Mouse (Mus musculus): ENCODE measurements around the gene Hoxd1. TPM values are rescaled to one million over a fixed set of nuclear protein-coding genes. Genes with fewer than 3 reads are reported as not detected.

Hoxd1 gene
- polyA plus RNA-seq, 1 experiment from 2014 or later = not detected

- no peaks in the 10 kb centered on the region for H3K9me3 ChIP-seq (ENCODE audit: control insufficient read depth, low read length)
- no peak for ATAC-seq (ENCODE audit: low FRiP score, low TSS enrichment)
- no peaks in the 10 kb centered on the region for H3K4me1 ChIP-seq (replicated peaks; ENCODE audit: control insufficient read depth, insufficient read depth)
- no peak overlapping the region for H3K27ac ChIP-seq (replicated peaks)
- H3K27me3 ChIP-seq (ENCODE audit: control insufficient read depth, insufficient read depth, low read length) = peaks cover 27% of the 10 kb centered on the region; the same call in 1 of the 2 replicates
- H3K4me2 ChIP-seq (replicated peaks; ENCODE audit: low read depth) = no peak overlapping the region
- no peak overlapping the region for H3K4me3 ChIP-seq (ENCODE audit: low read depth, low read length)
- no peaks in the 10 kb centered on the region for H3K36me3 ChIP-seq (ENCODE audit: control insufficient read depth, insufficient read depth, low read length)
- TF ChIP-seq EP300 (optimal IDR thresholded peaks at IDR 0.05) (no peak), CTCF (IDR thresholded peaks at IDR 0.05; ENCODE audit: low read depth) (no peak)
- H3K9ac ChIP-seq (ENCODE audit: low read length) = no peak overlapping the region
- 36% methylated on average over 2 of the region's 2 CpGs for WGBS
- DNase-seq (ENCODE audit: low spot score) = no peak
These were observed 42.4 kb upstream of the Hoxd1 start for GRCm38 (mm10) chr2:74720384-74720783.

- no peak overlapping the region for H3K9ac ChIP-seq (ENCODE audit: low read length)
- no peaks in the 10 kb centered on the region for H3K4me1 ChIP-seq (replicated peaks; ENCODE audit: control insufficient read depth, insufficient read depth)
- H3K27ac ChIP-seq (replicated peaks) = no peak overlapping the region
- peaks cover 24% of the 10 kb centered on the region; the same call in 1 of the 2 replicates for H3K27me3 ChIP-seq (ENCODE audit: control insufficient read depth, insufficient read depth, low read length)
- WGBS = 28% methylated on average over 5 of the region's 5 CpGs
- no peak overlapping the region for H3K4me3 ChIP-seq (ENCODE audit: low read depth, low read length)
- no peaks in the 10 kb centered on the region for H3K9me3 ChIP-seq (ENCODE audit: control insufficient read depth, low read length)
- ATAC-seq (ENCODE audit: low FRiP score, low TSS enrichment) (no peak), DNase-seq (ENCODE audit: low spot score) (no peak)
- TF ChIP-seq EP300 (optimal IDR thresholded peaks at IDR 0.05) (no peak), CTCF (IDR thresholded peaks at IDR 0.05; ENCODE audit: low read depth) (no peak)
- no peaks in the 10 kb centered on the region for H3K36me3 ChIP-seq (ENCODE audit: control insufficient read depth, insufficient read depth, low read length)
- no peak overlapping the region for H3K4me2 ChIP-seq (replicated peaks; ENCODE audit: low read depth)
These were observed 41.8 kb upstream of the Hoxd1 start for GRCm38 (mm10) chr2:74720955-74721491.

GRCm38 (mm10) chr2:74721882-74722281 lies 40.9 kb upstream of the Hoxd1 start:
- Histone ChIP-seq H3K27me3 (ENCODE audit: control insufficient read depth, insufficient read depth, low read length) (peaks cover 24% of the 10 kb centered on the region; the same call in 1 of the 2 replicates), H3K9ac (ENCODE audit: low read length) (no peak overlapping the region), H3K36me3 (ENCODE audit: control insufficient read depth, insufficient read depth, low read length) (no peaks in the 10 kb centered on the region), H3K9me3 (ENCODE audit: control insufficient read depth, low read length) (no peaks in the 10 kb centered on the region), H3K4me2 (replicated peaks; ENCODE audit: low read depth) (no peak overlapping the region), H3K4me1 (replicated peaks; ENCODE audit: control insufficient read depth, insufficient read depth) (no peaks in the 10 kb centered on the region), H3K27ac (replicated peaks) (no peak overlapping the region), H3K4me3 (ENCODE audit: low read depth, low read length) (no peak overlapping the region)
- no peak for ATAC-seq (ENCODE audit: low FRiP score, low TSS enrichment)
- no peak for TF ChIP-seq CTCF (IDR thresholded peaks at IDR 0.05; ENCODE audit: low read depth)
- TF ChIP-seq EP300 (optimal IDR thresholded peaks at IDR 0.05) = no peak
- DNase-seq (ENCODE audit: low spot score) = no peak
- 11% methylated on average over 6 of the region's 6 CpGs for WGBS

DNA sequence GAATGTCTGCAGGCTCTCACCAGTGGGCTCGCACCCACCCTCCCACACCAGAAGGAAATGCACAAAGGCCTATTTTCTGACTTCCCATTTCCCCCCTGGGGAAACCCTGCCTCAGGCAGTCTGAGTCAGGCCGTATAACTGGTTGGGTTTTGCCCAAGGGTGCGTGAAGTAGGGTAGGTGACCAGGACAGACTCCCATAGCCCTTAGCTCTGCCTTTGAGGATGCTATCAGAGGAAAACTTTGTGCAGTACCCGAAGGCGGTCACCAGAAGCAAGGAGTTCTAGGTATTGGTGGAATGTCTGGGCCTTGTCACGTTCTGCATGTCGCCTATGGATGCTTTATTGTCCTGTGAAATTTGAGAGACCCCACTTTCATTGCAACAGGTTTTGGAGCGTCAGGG lies 39.8 kb upstream of the Hoxd1 start:
- H3K27ac ChIP-seq (replicated peaks) = no peak overlapping the region
- WGBS = 29% methylated on average over 8 of the region's 8 CpGs
- DNase-seq (ENCODE audit: low spot score) = no peak
- peaks cover 24% of the 10 kb centered on the region; the same call in 1 of the 2 replicates for H3K27me3 ChIP-seq (ENCODE audit: control insufficient read depth, insufficient read depth, low read length)
- no peak for ATAC-seq (ENCODE audit: low FRiP score, low TSS enrichment)
- no peaks in the 10 kb centered on the region for H3K36me3 ChIP-seq (ENCODE audit: control insufficient read depth, insufficient read depth, low read length)
- H3K9me3 ChIP-seq (ENCODE audit: control insufficient read depth, low read length) = no peaks in the 10 kb centered on the region
- TF ChIP-seq CTCF (IDR thresholded peaks at IDR 0.05; ENCODE audit: low read depth) (no peak), EP300 (optimal IDR thresholded peaks at IDR 0.05) (no peak)
- no peak overlapping the region for H3K9ac ChIP-seq (ENCODE audit: low read length)
- no peaks in the 10 kb centered on the region for H3K4me1 ChIP-seq (replicated peaks; ENCODE audit: control insufficient read depth, insufficient read depth)
- no peak overlapping the region for H3K4me3 ChIP-seq (ENCODE audit: low read depth, low read length)
- H3K4me2 ChIP-seq (replicated peaks; ENCODE audit: low read depth) = no peak overlapping the region

GRCm38 (mm10) chr2:74724244-74725015 lies 38.4 kb upstream of the Hoxd1 start:
- Histone ChIP-seq H3K36me3 (ENCODE audit: control insufficient read depth, insufficient read depth, low read length) (no peaks in the 10 kb centered on the region), H3K4me1 (replicated peaks; ENCODE audit: control insufficient read depth, insufficient read depth) (no peaks in the 10 kb centered on the region), H3K4me2 (replicated peaks; ENCODE audit: low read depth) (no peak overlapping the region), H3K4me3 (ENCODE audit: low read depth, low read length) (no peak overlapping the region), H3K9ac (ENCODE audit: low read length) (no peak overlapping the region), H3K27ac (replicated peaks) (no peak overlapping the region), H3K27me3 (ENCODE audit: control insufficient read depth, insufficient read depth, low read length) (peaks cover 24% of the 10 kb centered on the region; the same call in 1 of the 2 replicates), H3K9me3 (ENCODE audit: control insufficient read depth, low read length) (no peaks in the 10 kb centered on the region)
- WGBS = 51% methylated on average over 7 of the region's 7 CpGs
- DNase-seq (ENCODE audit: low spot score) (no peak), ATAC-seq (ENCODE audit: low FRiP score, low TSS enrichment) (no peak)
- TF ChIP-seq EP300 (optimal IDR thresholded peaks at IDR 0.05) (no peak), CTCF (IDR thresholded peaks at IDR 0.05; ENCODE audit: low read depth) (no peak)

DNA sequence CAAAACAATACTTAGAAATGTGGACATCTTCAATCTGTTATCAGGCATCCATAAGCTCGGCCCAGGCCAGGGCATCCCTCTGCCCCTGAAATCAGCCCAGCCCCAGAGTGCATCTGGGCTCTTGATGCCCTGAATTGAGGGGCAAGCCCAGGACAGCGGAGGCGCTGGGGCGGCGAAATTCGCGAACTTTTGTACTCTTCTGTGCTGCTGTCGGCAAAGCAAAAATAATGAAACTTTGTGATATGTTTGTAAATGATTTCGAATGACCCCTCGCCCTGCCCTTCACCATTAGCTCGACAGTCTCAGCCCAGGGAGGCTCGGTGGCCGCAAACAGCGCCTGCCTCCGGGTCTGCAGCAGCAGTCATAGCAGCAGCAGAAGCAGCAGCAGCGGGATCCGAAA lies 37.6 kb upstream of the Hoxd1 start:
- 21% methylated on average over 17 of the region's 17 CpGs for WGBS
- no peak for TF ChIP-seq CTCF (IDR thresholded peaks at IDR 0.05; ENCODE audit: low read depth)
- no peak for TF ChIP-seq EP300 (optimal IDR thresholded peaks at IDR 0.05)
- ATAC-seq (ENCODE audit: low FRiP score, low TSS enrichment) (no peak), DNase-seq (ENCODE audit: low spot score) (no peak)
- H3K27ac ChIP-seq (replicated peaks) = no peak overlapping the region
- no peaks in the 10 kb centered on the region for H3K36me3 ChIP-seq (ENCODE audit: control insufficient read depth, insufficient read depth, low read length)
- no peaks in the 10 kb centered on the region for H3K4me1 ChIP-seq (replicated peaks; ENCODE audit: control insufficient read depth, insufficient read depth)
- H3K27me3 ChIP-seq (ENCODE audit: control insufficient read depth, insufficient read depth, low read length) = peaks cover 24% of the 10 kb centered on the region; the same call in 1 of the 2 replicates
- H3K9ac ChIP-seq (ENCODE audit: low read length) = no peak overlapping the region
- no peaks in the 10 kb centered on the region for H3K9me3 ChIP-seq (ENCODE audit: control insufficient read depth, low read length)
- no peak overlapping the region for H3K4me2 ChIP-seq (replicated peaks; ENCODE audit: low read depth)
- no peak overlapping the region for H3K4me3 ChIP-seq (ENCODE audit: low read depth, low read length)
